Mouse (Mus musculus) forebrain, embryonic 13.5 days (tissue): ENCODE measurements around the gene Kctd11. TPM values are rescaled to one million over a fixed set of nuclear protein-coding genes. Genes with fewer than 3 reads are reported as not detected.
A peak's percentile ranks its signal among the peaks of the same experiment; 100 is the strongest.
"Not testable (repeated sequence)": the region's sequence is repeated elsewhere in the genome, so short reads cannot be mapped to it uniquely, and the experiment has no call there.

ENCODE experiments used
- ATAC-seq: fragments of 200-750 bp; cut with Nextera tagmentation; 2 replicates; pipeline ENCODE4 v1.8.0; 2017
- H3K27ac ChIP-seq: fragments of 300-500 bp; sonication (generic); 2 replicates; pipeline ENCODE4 v1.5.1; 2015; ENCODE audit warnings: inconsistent platforms, mild to moderate bottlenecking, moderate library complexity
- H3K27me3 ChIP-seq: fragments of 300-500 bp; sonication (generic); 2 replicates; pipeline ENCODE4 v1.6.1; 2015; ENCODE audit warnings: mild to moderate bottlenecking, inconsistent platforms
- H3K36me3 ChIP-seq: fragments of 300-500 bp; sonication (generic); 2 replicates; pipeline ENCODE4 v1.6.1; 2015; ENCODE audit warnings: mild to moderate bottlenecking, inconsistent platforms; ENCODE audit not compliant: poor library complexity, severe bottlenecking
- H3K4me1 ChIP-seq: fragments of 300-500 bp; sonication (generic); 2 replicates; pipeline ENCODE4 v1.6.1; 2015; ENCODE audit warnings: inconsistent platforms
- H3K4me2 ChIP-seq: fragments of 300-500 bp; sonication (generic); 2 replicates; pipeline ENCODE4 v1.6.1; 2015; ENCODE audit warnings: inconsistent platforms, mild to moderate bottlenecking, moderate library complexity
- H3K4me3 ChIP-seq: fragments of 300-500 bp; sonication (generic); 2 replicates; pipeline ENCODE4 v1.5.1; 2015; ENCODE audit warnings: mild to moderate bottlenecking, inconsistent platforms
- H3K9ac ChIP-seq: fragments of 300-500 bp; sonication (generic); 2 replicates; pipeline ENCODE4 v1.6.1; 2015; ENCODE audit warnings: mild to moderate bottlenecking, inconsistent platforms
- H3K9me3 ChIP-seq: fragments of 300-500 bp; sonication (generic); replicated peaks from 2 replicates; pipeline ENCODE4 v1.6.1; 2016; ENCODE audit warnings: inconsistent platforms
- WGBS: fragments of 180-500 bp; shearing (Covaris S2); methylation state at CpG from one replicate; pipeline ENCODE4 v1.1.7; 2015; 5-methylcytosine and 5-hydroxymethylcytosine counted together
- polyA plus RNA-seq: library from polyadenylated mRNA; unstranded; fragments of >200 nt; fragmentation: Nextera tagmentation; extraction: Ambion mirVana; gene quantifications from 2 replicates; pipeline ENCODE4 v1.2.1, GENCODE M21; 2015

The Kctd11 gene
- 1.3 and 1.4 TPM in 2 replicates for polyA plus RNA-seq

- no peak within 1 kb of the TSS for H3K27ac ChIP-seq
- ATAC-seq: peak; percentile 77
Observed at GRCm38 (mm10) chr11:69880853-69881603, at the start of gene Kctd11. Gene Kctd11 (minus strand): TSS chr11:69881406.

GRCm38 (mm10) chr11:69930176-69930575, 49.0 kb upstream of the Kctd11 start:
- WGBS: 88% methylated on average over 8 of the region's 8 CpGs
- H3K36me3 ChIP-seq, H3K9ac ChIP-seq, H3K27ac ChIP-seq, H3K4me2 ChIP-seq, H3K27me3 ChIP-seq, H3K9me3 ChIP-seq, ATAC-seq, H3K4me3 ChIP-seq, H3K4me1 ChIP-seq: not testable (repeated sequence)

More at GRCm38 (mm10) chr11:69880853-69881603, at the start of gene Kctd11:
- Histone ChIP-seq H3K9ac (peak within 1 kb of the TSS; percentile 58), H3K4me2 (peak within 1 kb of the TSS; percentile 67), H3K9me3 (no peaks in the 10 kb centered on the region), H3K4me1 (peaks cover 26% of the 10 kb centered on the region), H3K27me3 (peaks cover 39% of the 10 kb centered on the region), H3K4me3 (peak within 1 kb of the TSS; percentile 43), H3K36me3 (no peaks in the 10 kb centered on the region)
- under 1% methylated on average over 38 of the region's 46 CpGs for WGBS

GRCm38 (mm10) chr11:69929712-69930111, 48.5 kb upstream of the Kctd11 start:
- 88% methylated on average over 4 of the region's 4 CpGs for WGBS
- peaks cover 5% of the 10 kb centered on the region; the same call in 1 of the 2 replicates for H3K27me3 ChIP-seq
- no peak for ATAC-seq

GRCm38 (mm10) chr11:69927501-69927900, 46.3 kb upstream of the Kctd11 start:
- 99% methylated on average over 2 of the region's 2 CpGs for WGBS

More at GRCm38 (mm10) chr11:69929712-69930111, 48.5 kb upstream of the Kctd11 start:
- Histone ChIP-seq H3K9me3 (no peaks in the 10 kb centered on the region), H3K27ac (no peak overlapping the region), H3K4me3 (no peak overlapping the region), H3K36me3 (no peaks in the 10 kb centered on the region), H3K9ac (no peak overlapping the region), H3K4me2 (no peak overlapping the region), H3K4me1 (0 out of 2 replicates have a peak, but pooled peaks cover 5% of the 10 kb centered on the region)

GRCm38 (mm10) chr11:69922796-69923195, 41.6 kb upstream of the Kctd11 start:
- ATAC-seq: no peak
- H3K9me3 ChIP-seq: no peaks in the 10 kb centered on the region
- H3K9ac ChIP-seq: peak overlapping the region; percentile 6; the same call in 1 of the 2 replicates
- 0 out of 2 replicates have a peak overlapping the region, but pooled peaks have one; percentile 96 for H3K27ac ChIP-seq
- 71% methylated on average over 3 of the region's 3 CpGs for WGBS
- peaks cover 14% of the 10 kb centered on the region for H3K36me3 ChIP-seq
- H3K4me3 ChIP-seq: no peak overlapping the region
- peak overlapping the region; percentile 90 for H3K4me2 ChIP-seq
- peaks cover 26% of the 10 kb centered on the region for H3K4me1 ChIP-seq
- no peaks in the 10 kb centered on the region for H3K27me3 ChIP-seq

More at GRCm38 (mm10) chr11:69927501-69927900, 46.3 kb upstream of the Kctd11 start:
- H3K27me3 ChIP-seq: no peaks in the 10 kb centered on the region
- no peak overlapping the region for H3K4me3 ChIP-seq
- H3K4me1 ChIP-seq: peaks cover 4% of the 10 kb centered on the region; the same call in 1 of the 2 replicates
- no peaks in the 10 kb centered on the region for H3K36me3 ChIP-seq
- H3K27ac ChIP-seq: no peak overlapping the region
- no peak for ATAC-seq
- H3K4me2 ChIP-seq: no peak overlapping the region
- no peak overlapping the region for H3K9ac ChIP-seq
- H3K9me3 ChIP-seq: no peaks in the 10 kb centered on the region

GRCm38 (mm10) chr11:69922012-69922756, 41.0 kb upstream of the Kctd11 start:
- Histone ChIP-seq H3K4me1 (peaks cover 26% of the 10 kb centered on the region), H3K4me3 (peak overlapping the region; percentile 92), H3K36me3 (peaks cover 20% of the 10 kb centered on the region), H3K4me2 (peak overlapping the region; percentile 90), H3K27me3 (no peaks in the 10 kb centered on the region), H3K27ac (peak overlapping the region; percentile 96), H3K9ac (peak overlapping the region; percentile 74), H3K9me3 (no peaks in the 10 kb centered on the region)
- ATAC-seq: no peak
- WGBS: 4% methylated on average over 12 of the region's 12 CpGs

- Histone ChIP-seq H3K4me3 (peak within 1 kb of the TSS; percentile 92), H3K27ac (peak within 1 kb of the TSS; percentile 96), H3K9ac (peak within 1 kb of the TSS; percentile 97), H3K27me3 (no peaks in the 10 kb centered on the region), H3K9me3 (no peaks in the 10 kb centered on the region), H3K4me1 (peaks cover 26% of the 10 kb centered on the region), H3K36me3 (peaks cover 29% of the 10 kb centered on the region), H3K4me2 (peak within 1 kb of the TSS; percentile 90)
- under 1% methylated on average over 60 of the region's 78 CpGs for WGBS
- peak; percentile 96 for ATAC-seq
Observed at GRCm38 (mm10) chr11:69921114-69922011, 40.2 kb upstream of the Kctd11 start, which contains the start of gene Eif5a. Gene Eif5a (minus strand): TSS chr11:69921958.

- Histone ChIP-seq H3K27me3 (no peaks in the 10 kb centered on the region), H3K9me3 (no peaks in the 10 kb centered on the region), H3K9ac (peak overlapping the region; percentile 97), H3K36me3 (peaks cover 38% of the 10 kb centered on the region), H3K4me3 (peak overlapping the region; percentile 92), H3K4me1 (peaks cover 32% of the 10 kb centered on the region), H3K27ac (peak overlapping the region; percentile 92), H3K4me2 (peak overlapping the region; percentile 90)
- WGBS: under 1% methylated on average over 64 of the region's 65 CpGs
- no peak; the same call in none of the 2 replicates for ATAC-seq
Observed at GRCm38 (mm10) chr11:69920266-69921031, 39.2 kb upstream of the Kctd11 start.

GRCm38 (mm10) chr11:69919661-69920265, 38.6 kb upstream of the Kctd11 start:
- ATAC-seq: no peak
- peak overlapping the region; percentile 92 for H3K4me3 ChIP-seq
- no peaks in the 10 kb centered on the region for H3K27me3 ChIP-seq
- 1% methylated on average over 17 of the region's 17 CpGs for WGBS
- H3K9me3 ChIP-seq: no peaks in the 10 kb centered on the region
- H3K36me3 ChIP-seq: peaks cover 45% of the 10 kb centered on the region
- H3K4me2 ChIP-seq: peak overlapping the region; percentile 90
- peak overlapping the region; percentile 92 for H3K27ac ChIP-seq
- peak overlapping the region; percentile 97 for H3K9ac ChIP-seq
- H3K4me1 ChIP-seq: peaks cover 39% of the 10 kb centered on the region

GRCm38 (mm10) chr11:69919053-69919452, 37.8 kb upstream of the Kctd11 start:
- no peaks in the 10 kb centered on the region for H3K9me3 ChIP-seq
- peaks cover 45% of the 10 kb centered on the region for H3K4me1 ChIP-seq
- whole genome bisulfite sequencing: 81% methylated on average over 9 of the region's 9 CpGs
- peak overlapping the region; percentile 90 for H3K4me2 ChIP-seq
- H3K27ac ChIP-seq: peak overlapping the region; percentile 92
- peak overlapping the region; percentile 92 for H3K4me3 ChIP-seq
- ATAC-seq: no peak
- H3K27me3 ChIP-seq: no peaks in the 10 kb centered on the region
- peaks cover 45% of the 10 kb centered on the region for H3K36me3 ChIP-seq
- peak overlapping the region; percentile 97 for H3K9ac ChIP-seq
